Mouse (Mus musculus) gastrocnemius, adult 18-20 months (tissue): ENCODE data around the gene Kctd10. TPM values are rescaled to one million over a fixed set of nuclear protein-coding genes. Genes with fewer than 3 reads are reported as not detected.
A peak's percentile ranks its signal among the peaks of the same experiment; 100 is the strongest.

Source experiments
- DNase-seq: peaks from one replicate; pipeline ENCODE4 v3.0.0; 2021; ENCODE audit warnings: low spot score
- microRNA-seq: library from miRNA; unstranded; fragments of <30 nt; microRNA quantifications from one replicate; pipeline ENCODE4 v1.2.0, GENCODE M21; 2021
- total RNA-seq, 2 experiments: library from RNA; stranded (reverse); gene quantifications; 2 replicates each; pipeline ENCODE4 v1.2.3; 2021

Kctd10 gene
- total RNA-seq, 2 experiments from 2014 or later = 15.2 to 21.4 TPM

DNA sequence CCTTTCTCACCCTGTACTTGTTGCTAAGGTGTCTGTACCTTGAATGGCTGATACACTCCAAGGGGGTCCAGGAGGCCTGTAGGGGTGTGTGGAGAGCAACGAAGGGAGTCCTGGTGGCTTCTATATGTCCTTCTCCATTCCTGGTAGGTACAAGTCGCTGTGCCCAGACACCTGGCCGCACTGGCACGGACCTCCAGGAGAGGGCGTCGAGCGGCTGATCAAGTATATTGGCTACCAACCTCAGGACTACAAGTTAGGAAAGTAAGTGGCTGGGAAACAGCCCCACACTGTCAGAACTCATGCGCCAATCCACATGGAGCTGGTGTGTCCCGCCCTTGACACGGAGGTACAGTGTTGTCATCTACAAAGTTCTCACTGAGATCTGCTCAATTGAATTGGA, 28.8 kb downstream of the Kctd10 start:
- no peak for DNase-seq

DNA sequence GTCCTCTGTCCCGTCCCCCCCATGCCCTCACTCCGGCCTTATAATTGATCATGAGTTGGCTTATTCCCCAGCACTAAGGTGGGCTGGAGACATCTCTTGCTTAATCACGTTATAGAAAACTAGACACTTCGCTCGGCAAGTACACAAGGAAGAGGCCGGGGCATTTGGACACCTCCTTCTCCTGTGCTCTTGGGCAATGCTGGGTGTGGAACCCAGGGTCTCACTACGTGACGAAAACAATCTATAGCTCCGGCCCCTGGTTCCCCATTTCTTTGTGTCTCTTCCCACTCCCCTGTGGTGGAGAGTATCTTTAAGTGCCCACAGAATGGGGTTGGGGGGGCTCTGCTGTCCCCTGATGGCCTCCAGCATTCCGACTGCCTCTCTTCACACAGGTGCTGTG, 33.3 kb downstream of the Kctd10 start:
- no peak for DNase-seq

- DNase-seq = no peak
These were observed 34.8 kb downstream of the Kctd10 start for GRCm38 (mm10) chr5:114345538-114345937.

GRCm38 (mm10) chr5:114343612-114344011, 36.7 kb downstream of the Kctd10 start:
- no peak for DNase-seq

DNA sequence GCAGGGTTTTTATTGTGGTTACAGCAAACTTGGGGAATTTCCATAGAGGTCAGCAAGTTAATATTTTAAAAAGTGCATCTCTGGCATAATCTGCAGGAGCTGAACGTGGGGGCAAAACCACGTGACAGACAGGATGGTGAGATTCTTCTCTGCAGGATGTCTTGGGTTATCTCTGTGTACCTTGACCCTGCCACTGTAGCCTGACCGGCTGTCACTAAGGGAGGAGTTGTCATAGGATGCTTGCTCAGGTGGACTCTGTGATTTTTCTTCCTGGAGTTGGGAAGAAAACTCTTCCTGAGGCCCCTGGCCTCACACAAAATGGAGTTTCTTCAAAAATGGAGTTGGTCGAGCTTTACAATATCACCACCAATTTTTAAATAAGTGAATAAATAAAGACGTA, 37.3 kb downstream of the Kctd10 start:
- DNase-seq = no peak

GRCm38 (mm10) chr5:114323791-114324507, 56.4 kb downstream of the Kctd10 start:
- peak; percentile 12 for DNase-seq

DNA sequence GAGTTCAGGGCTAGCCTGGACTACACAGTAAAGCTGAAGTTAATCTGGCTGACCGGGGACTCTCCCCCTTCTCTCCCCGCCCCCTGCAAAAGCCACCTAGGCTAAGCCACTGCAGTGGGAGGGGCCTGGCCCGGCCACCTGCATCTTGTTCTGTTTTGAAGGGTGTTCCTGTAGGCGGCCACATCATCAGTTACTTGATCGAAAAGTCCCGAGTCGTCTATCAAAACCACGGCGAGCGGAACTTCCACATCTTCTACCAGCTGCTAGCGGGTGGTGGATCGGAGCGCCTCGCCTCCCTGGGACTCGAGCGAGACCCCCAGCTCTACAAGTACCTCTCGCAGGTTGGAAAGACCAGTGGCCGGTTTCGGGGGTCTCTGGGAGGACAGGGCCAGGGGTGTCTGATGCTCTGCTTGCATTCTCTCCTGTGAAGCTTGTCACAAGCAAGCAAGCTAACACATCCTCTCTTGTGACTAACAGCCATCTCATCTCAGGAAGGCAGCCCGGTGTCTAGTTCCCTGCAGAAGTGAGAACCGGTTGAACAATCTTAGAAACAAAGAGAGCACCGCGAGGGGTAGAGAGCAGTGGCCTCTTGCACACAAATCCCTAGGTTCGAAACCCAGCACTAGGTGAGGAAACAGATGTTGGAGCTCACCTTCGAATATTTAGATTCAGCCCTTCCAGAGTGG, 57.1 kb downstream of the Kctd10 start:
- no peak for DNase-seq

Small RNA genes within 50 kb of the gene (microRNA-seq; reads per million reads assigned to microRNA genes)
- not detected for gene Mir7027

Other genes with a start within 250 kb of the Kctd10 start
- 100 to 1,000 TPM; 154 to 158 TPM for gene Acacb, start 234.0 kb downstream of the Kctd10 start, total RNA-seq
- not detected for gene Foxn4, start 106.7 kb downstream of the Kctd10 start, total RNA-seq
- gene Myo1h, start 91.3 kb downstream of the Kctd10 start, total RNA-seq = under 1 TPM; 0.32 to 0.36 TPM
- gene Ube3b, start 99 bp upstream of the Kctd10 start, total RNA-seq = 100 to 1,000 TPM; 108 to 115 TPM
- 10 to 100 TPM; 19.2 to 19.4 TPM for gene Mmab, start 63.6 kb upstream of the Kctd10 start, total RNA-seq
- 1 to 10 TPM; 8.4 to 9.4 TPM for gene Mvk, start 63.8 kb upstream of the Kctd10 start, total RNA-seq
- under 1 TPM; 0.33 to 0.66 TPM for gene Fam222a, start 187.5 kb upstream of the Kctd10 start, total RNA-seq